Mouse (Mus musculus) kidney, embryonic 15.5 days (tissue): Measurements from ENCODE around the gene Cenpu. TPM values are rescaled to one million over a fixed set of nuclear protein-coding genes. Genes with fewer than 3 reads are reported as not detected.

Experiments
- ATAC-seq: fragments of 200-750 bp; cut with Nextera tagmentation; replicated peaks from 2 replicates; pipeline ENCODE4 v1.8.0; 2017; ENCODE audit warnings: moderate TSS enrichment; ENCODE audit not compliant: low FRiP score
- H3K27ac ChIP-seq: fragments of 300-500 bp; sonication (generic); 2 replicates; pipeline ENCODE4 v1.5.1; 2015; ENCODE audit warnings: mild to moderate bottlenecking, inconsistent platforms
- H3K27me3 ChIP-seq: fragments of 300-500 bp; sonication (generic); 2 replicates; pipeline ENCODE4 v1.6.1; 2015; ENCODE audit warnings: inconsistent platforms
- H3K36me3 ChIP-seq: fragments of 300-500 bp; sonication (generic); 2 replicates; pipeline ENCODE4 v1.6.1; 2015; ENCODE audit warnings: inconsistent platforms
- H3K4me1 ChIP-seq: fragments of 300-500 bp; sonication (generic); 2 replicates; pipeline ENCODE4 v1.6.1; 2015; ENCODE audit warnings: inconsistent platforms
- H3K4me2 ChIP-seq: fragments of 300-500 bp; sonication (generic); 2 replicates; pipeline ENCODE4 v1.6.1; 2015; ENCODE audit warnings: moderate library complexity, mild to moderate bottlenecking, inconsistent platforms
- H3K4me3 ChIP-seq: fragments of 300-500 bp; sonication (generic); replicated peaks from 2 replicates; pipeline ENCODE4 v1.5.1; 2015; ENCODE audit warnings: mild to moderate bottlenecking, inconsistent platforms
- H3K9ac ChIP-seq: fragments of 300-500 bp; sonication (generic); 2 replicates; pipeline ENCODE4 v1.6.1; 2015; ENCODE audit warnings: mild to moderate bottlenecking, inconsistent platforms
- H3K9me3 ChIP-seq: fragments of 300-500 bp; sonication (generic); replicated peaks from 2 replicates; pipeline ENCODE4 v1.6.1; 2016; ENCODE audit warnings: inconsistent platforms
- WGBS: fragments of 180-500 bp; shearing (Covaris S2); methylation state at CpG from one replicate; pipeline ENCODE4 v1.1.7; 2015; ENCODE audit warnings: mixed read lengths; 5-methylcytosine and 5-hydroxymethylcytosine counted together
- polyA plus RNA-seq: library from polyadenylated mRNA; unstranded; fragments of >200 nt; fragmentation: Nextera tagmentation; extraction: Ambion mirVana; gene quantifications from 2 replicates; pipeline ENCODE4 v1.2.1, GENCODE M21; 2015

The Cenpu gene
- polyA plus RNA-seq, 1 experiment from 2014 or later: 18.5 TPM

DNA sequence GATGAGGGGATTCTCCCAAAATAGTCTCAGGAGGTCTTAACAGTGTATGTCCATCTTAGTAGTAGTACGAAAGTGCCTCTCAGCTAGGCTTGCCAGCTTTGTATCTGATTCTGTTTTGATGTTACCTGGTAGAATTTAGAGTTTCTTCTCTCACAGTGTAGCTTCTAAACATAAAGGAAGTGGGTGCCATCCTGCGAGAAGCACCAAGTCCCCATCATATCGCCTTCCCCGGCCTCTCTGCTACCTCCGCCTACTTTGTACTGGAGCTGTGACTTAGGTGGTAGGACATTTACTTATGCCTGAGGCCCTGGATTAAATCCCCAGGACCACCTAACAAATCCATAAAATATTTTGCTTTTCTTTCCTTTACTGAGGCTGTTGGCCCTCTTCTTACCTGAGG is 74.8 kb downstream of the Cenpu start:
- WGBS: 95% methylated on average over 5 of the region's 5 CpGs

DNA sequence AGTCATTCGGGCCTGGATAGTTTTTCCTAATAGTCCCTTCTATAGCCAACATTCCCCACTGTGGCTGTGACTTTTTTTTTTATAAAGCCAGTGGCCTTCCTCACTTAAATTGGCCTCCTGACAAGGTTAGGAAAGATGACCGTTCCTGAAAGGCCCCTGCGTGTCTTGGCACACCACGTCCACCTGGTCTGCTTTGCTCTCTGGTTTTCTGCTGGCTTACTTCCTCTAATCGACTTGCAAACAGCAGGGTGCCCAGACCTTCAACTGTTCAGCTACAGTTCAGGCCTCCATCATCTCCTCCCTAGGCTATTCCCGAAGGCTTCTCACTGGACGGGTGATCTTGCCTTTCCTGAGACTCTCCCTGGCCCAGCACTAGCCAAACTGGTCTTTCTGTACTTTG is 76.1 kb downstream of the Cenpu start:
- WGBS: 76% methylated on average over 7 of the region's 7 CpGs
- Histone ChIP-seq H3K4me3 (no peak overlapping the region), H3K4me2 (no peak overlapping the region), H3K27me3 (no peaks in the 10 kb centered on the region), H3K9ac (no peak overlapping the region), H3K9me3 (no peaks in the 10 kb centered on the region), H3K36me3 (peaks cover 31% of the 10 kb centered on the region), H3K4me1 (peaks cover 6% of the 10 kb centered on the region; the same call in 1 of the 2 replicates), H3K27ac (no peak overlapping the region)
- ATAC-seq: no peak

More for the DNA sequence above, 74.8 kb downstream of the Cenpu start:
- Histone ChIP-seq H3K36me3 (peaks cover 21% of the 10 kb centered on the region; the same call in 1 of the 2 replicates), H3K27me3 (no peaks in the 10 kb centered on the region), H3K4me2 (no peak overlapping the region), H3K4me3 (no peak overlapping the region), H3K9ac (no peak overlapping the region), H3K4me1 (peaks cover 6% of the 10 kb centered on the region; the same call in 1 of the 2 replicates), H3K9me3 (no peaks in the 10 kb centered on the region), H3K27ac (no peak overlapping the region)
- no peak for ATAC-seq

DNA sequence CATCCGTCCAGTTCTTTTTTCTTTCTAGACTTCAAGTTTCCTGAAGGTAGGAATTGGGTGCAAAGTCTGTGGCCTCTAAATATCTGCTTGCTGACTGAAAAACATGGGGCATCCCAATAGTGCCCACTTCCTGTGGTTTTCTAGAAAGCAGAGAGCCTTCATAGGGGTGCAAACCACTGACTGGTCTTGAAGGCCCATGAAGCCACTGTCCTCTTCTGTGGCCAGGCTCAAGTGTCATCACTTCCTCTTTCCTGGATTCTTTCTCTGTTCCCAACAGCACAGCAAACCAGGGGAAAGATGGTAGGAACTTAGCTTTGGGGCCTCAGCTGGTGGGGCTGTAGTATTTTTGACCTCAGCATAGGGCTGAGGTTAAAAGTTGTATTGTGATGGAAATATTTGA is 76.8 kb downstream of the Cenpu start:
- H3K4me3 ChIP-seq: no peak overlapping the region
- H3K9ac ChIP-seq: no peak overlapping the region
- WGBS: 94% methylated on average over 1 of the region's 1 CpGs
- no peaks in the 10 kb centered on the region for H3K9me3 ChIP-seq
- no peak overlapping the region for H3K4me2 ChIP-seq
- H3K36me3 ChIP-seq: peaks cover 39% of the 10 kb centered on the region
- no peaks in the 10 kb centered on the region for H3K27me3 ChIP-seq
- no peak for ATAC-seq
- peaks cover 6% of the 10 kb centered on the region; the same call in 1 of the 2 replicates for H3K4me1 ChIP-seq
- H3K27ac ChIP-seq: no peak overlapping the region

Other genes starting within 250 kb of the Cenpu start
- 18.5 and 18.8 TPM in 2 replicates for gene Acsl1, start 81.0 kb upstream of the Cenpu start, polyA plus RNA-seq
- 14.6 and 15.5 TPM in 2 replicates for gene Primpol, start 65.2 kb downstream of the Cenpu start, polyA plus RNA-seq
- 80.9 and 82.5 TPM in 2 replicates for gene Casp3, start 65.3 kb downstream of the Cenpu start, polyA plus RNA-seq
- gene Irf2, start 187.7 kb downstream of the Cenpu start, polyA plus RNA-seq: 18.4 and 21.9 TPM in 2 replicates